Mouse (Mus musculus) E14TG2a.4 (cell line): Measurements from ENCODE around the gene Ntn4.

Experiments
- CTCF ChIP-seq: conservative IDR thresholded peaks from 2 replicates; pipeline ENCODE4 v1.5.1; 2014; ENCODE audit warnings: low read length
- NANOG ChIP-seq: IDR thresholded peaks from 2 replicates; pipeline ENCODE4 v1.6.1; 2014; ENCODE audit warnings: borderline replicate concordance, low read length, mixed read lengths
- POU5F1 ChIP-seq: IDR thresholded peaks from 2 replicates; pipeline ENCODE4 v1.6.1; 2014; ENCODE audit warnings: low read length, borderline replicate concordance

DNA sequence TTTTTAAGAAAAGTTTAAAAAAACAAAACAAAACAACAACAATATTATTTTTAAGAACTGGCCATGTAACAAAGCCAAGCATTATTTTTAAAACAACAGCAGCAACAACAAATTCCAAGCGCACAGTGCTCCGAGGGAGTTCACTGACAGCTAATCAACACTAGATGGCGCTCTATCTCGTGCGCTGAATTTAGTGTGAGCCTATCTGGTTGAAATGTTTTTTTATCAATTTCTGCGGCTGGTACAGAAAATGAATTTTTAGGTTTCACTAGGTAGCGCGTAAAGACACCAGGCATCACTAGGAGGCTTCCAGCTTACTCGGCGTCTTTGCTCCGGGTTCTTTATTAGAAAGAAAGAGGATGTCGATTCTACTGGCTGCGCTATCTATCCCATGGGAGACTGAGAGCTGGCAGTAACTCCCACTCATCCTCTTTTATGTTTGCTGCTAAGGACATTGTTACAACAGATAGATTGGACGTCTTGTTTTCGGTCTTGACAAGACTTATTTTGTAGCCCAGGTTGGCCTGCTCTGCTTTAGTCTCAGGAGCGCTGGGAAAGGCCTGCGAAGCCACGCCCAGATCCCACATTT is 29.0 kb upstream of the Ntn4 start:
- TF ChIP-seq CTCF (no peak), NANOG (no peak), POU5F1 (no peak)
